Mouse (Mus musculus) lung, postnatal 10 days (tissue): Measurements from ENCODE around the gene Cnst.
A peak's percentile ranks its signal among the peaks of the same experiment; 100 is the strongest.

Experiments
- DNase-seq: peaks from one replicate; pipeline ENCODE4 v3.0.0; 2021

Cnst gene

GRCm38 (mm10) chr1:179553949-179554347 lies 7.8 kb downstream of the Cnst start:
- DNase-seq = no peak

GRCm38 (mm10) chr1:179556921-179557320 lies 10.8 kb downstream of the Cnst start:
- DNase-seq = peak; percentile 51

- no peak for DNase-seq
Observed at GRCm38 (mm10) chr1:179559446-179560194, 13.4 kb downstream of the Cnst start.

- DNase-seq = no peak
Observed at GRCm38 (mm10) chr1:179560845-179561430, 14.8 kb downstream of the Cnst start.

GRCm38 (mm10) chr1:179563211-179563610 lies 17.0 kb downstream of the Cnst start:
- DNase-seq = no peak

- peak; percentile 54 for DNase-seq
Observed at GRCm38 (mm10) chr1:179563926-179564325, 17.8 kb downstream of the Cnst start.

GRCm38 (mm10) chr1:179567558-179567957 lies 21.4 kb downstream of the Cnst start:
- no peak for DNase-seq

- peak; percentile 41 for DNase-seq
Observed at GRCm38 (mm10) chr1:179568690-179569398, 22.7 kb downstream of the Cnst start.

GRCm38 (mm10) chr1:179570482-179570881 lies 24.3 kb downstream of the Cnst start:
- DNase-seq = no peak

GRCm38 (mm10) chr1:179571686-179572085 lies 25.5 kb downstream of the Cnst start:
- DNase-seq = no peak

GRCm38 (mm10) chr1:179573650-179574206 lies 27.6 kb downstream of the Cnst start:
- no peak for DNase-seq

- no peak for DNase-seq
Observed at GRCm38 (mm10) chr1:179578625-179579024, 32.5 kb downstream of the Cnst start.

GRCm38 (mm10) chr1:179580200-179580599 lies 34.0 kb downstream of the Cnst start:
- DNase-seq = no peak

GRCm38 (mm10) chr1:179581422-179581821 lies 35.3 kb downstream of the Cnst start:
- DNase-seq = no peak

GRCm38 (mm10) chr1:179582021-179582433 lies 35.9 kb downstream of the Cnst start:
- peak; percentile 28 for DNase-seq

- DNase-seq = no peak
Observed at GRCm38 (mm10) chr1:179583090-179583489, 36.9 kb downstream of the Cnst start.

GRCm38 (mm10) chr1:179584220-179584619 lies 38.0 kb downstream of the Cnst start:
- DNase-seq = no peak

- no peak for DNase-seq
Observed at GRCm38 (mm10) chr1:179585646-179586045, 39.5 kb downstream of the Cnst start.

- DNase-seq = no peak
Observed at GRCm38 (mm10) chr1:179586430-179587095, 40.4 kb downstream of the Cnst start.

GRCm38 (mm10) chr1:179588230-179588629 lies 42.1 kb downstream of the Cnst start:
- DNase-seq = no peak

- DNase-seq = no peak
Observed at GRCm38 (mm10) chr1:179591639-179592038, 45.5 kb downstream of the Cnst start.

GRCm38 (mm10) chr1:179592143-179592542 lies 46.0 kb downstream of the Cnst start:
- DNase-seq = no peak

GRCm38 (mm10) chr1:179592972-179593371 lies 46.8 kb downstream of the Cnst start:
- DNase-seq = no peak
